Mouse (Mus musculus) C2C12 (cell line): ENCODE data around the gene Rcor2.

Experiments used
- CEBPB ChIP-seq: IDR thresholded peaks from one replicate; pipeline ENCODE4 v1.6.1; 2011; ENCODE audit warnings: low read depth, mild to moderate bottlenecking, control low read depth, moderate library complexity
- CTCF ChIP-seq: IDR thresholded peaks from one replicate; pipeline ENCODE4 v1.5.1; 2011; ENCODE audit not compliant: control insufficient read depth, insufficient read depth, insufficient read length
- FOSL1 ChIP-seq: IDR thresholded peaks from one replicate; pipeline ENCODE4 v1.8.0; 2011; ENCODE audit warnings: mild to moderate bottlenecking, low read length; ENCODE audit not compliant: poor library complexity, insufficient read depth, severe bottlenecking
- MAX ChIP-seq: IDR thresholded peaks from one replicate; pipeline ENCODE4 v1.6.1; 2011; ENCODE audit warnings: mild to moderate bottlenecking, control low read depth
- MYOD1 ChIP-seq: IDR thresholded peaks from one replicate; pipeline ENCODE4 v1.6.1; 2011; ENCODE audit warnings: low read depth; ENCODE audit not compliant: control insufficient read depth, insufficient read length
- MYOG ChIP-seq: IDR thresholded peaks from one replicate; pipeline ENCODE4 v1.6.1; 2011; ENCODE audit not compliant: control insufficient read depth, insufficient read length; ENCODE audit errors: extremely low read depth
- USF1 ChIP-seq: IDR thresholded peaks from one replicate; pipeline ENCODE4 v1.6.1; 2011; ENCODE audit warnings: low read depth, mild to moderate bottlenecking, control low read depth, moderate library complexity

- TF ChIP-seq CEBPB (no peak), CTCF (no peak), USF1 (no peak), MYOG (no peak), MAX (no peak), FOSL1 (no peak), MYOD1 (no peak)
Observed at GRCm38 (mm10) chr19:7300078-7300477, 33.0 kb downstream of the Rcor2 start.
